Mouse (Mus musculus): ENCODE data around the gene Hspb6. TPM values are rescaled to one million over a fixed set of nuclear protein-coding genes. Genes with fewer than 3 reads are reported as not detected.

The Hspb6 gene
- polyA plus RNA-seq, 1 experiment from 2014 or later, result 34.0 TPM

- H3K4me3 ChIP-seq (ENCODE audit: low read length), result no peak overlapping the region
- H3K9me3 ChIP-seq (ENCODE audit: control insufficient read depth, low read length), result no peaks in the 10 kb centered on the region
- no peaks in the 10 kb centered on the region for H3K27me3 ChIP-seq (ENCODE audit: control insufficient read depth, insufficient read depth, low read depth, low read length)
- H3K27ac ChIP-seq (ENCODE audit: low read length), result no peak overlapping the region
- H3K9ac ChIP-seq (ENCODE audit: low read length), result no peak overlapping the region
- 81% methylated on average over 9 of the region's 9 CpGs for WGBS
- H3K4me1 ChIP-seq (replicated peaks; ENCODE audit: control insufficient read depth, insufficient read depth, low read length), result peaks cover 22% of the 10 kb centered on the region
- H3K36me3 ChIP-seq (ENCODE audit: control insufficient read depth, insufficient read depth, low read length), result no peaks in the 10 kb centered on the region; the same call in 1 of the 2 replicates
- H3K4me2 ChIP-seq (ENCODE audit: low read depth, low read length), result no peak overlapping the region
- no peak for ATAC-seq (ENCODE audit: low read depth)
Measured at GRCm38 (mm10) chr7:30590927-30591604, 39.1 kb downstream of the Hspb6 start.

DNA sequence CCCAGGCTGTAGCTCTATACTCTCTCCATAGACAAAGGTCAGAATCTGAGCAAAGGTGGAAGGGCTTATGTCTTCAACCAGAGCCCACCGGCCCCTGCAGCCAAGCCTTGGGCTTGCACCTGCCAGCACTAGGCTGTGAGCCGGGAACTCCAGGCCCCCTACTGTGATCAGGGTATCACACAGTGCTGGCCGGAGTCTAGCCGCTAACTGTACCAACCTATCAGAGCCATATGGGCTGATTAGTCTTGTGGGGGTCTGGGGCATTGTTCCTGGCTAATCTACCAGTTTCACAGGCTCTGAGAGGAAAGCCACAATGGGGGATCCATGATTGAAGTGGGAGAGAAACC, 39.6 kb downstream of the Hspb6 start:
- no peak overlapping the region for H3K4me3 ChIP-seq (ENCODE audit: low read length)
- H3K9me3 ChIP-seq (ENCODE audit: control insufficient read depth, low read length), result no peaks in the 10 kb centered on the region
- ATAC-seq (ENCODE audit: low read depth), result no peak
- no peaks in the 10 kb centered on the region; the same call in 1 of the 2 replicates for H3K36me3 ChIP-seq (ENCODE audit: control insufficient read depth, insufficient read depth, low read length)
- 58% methylated on average over 4 of the region's 4 CpGs for WGBS
- peaks cover 22% of the 10 kb centered on the region for H3K4me1 ChIP-seq (replicated peaks; ENCODE audit: control insufficient read depth, insufficient read depth, low read length)
- H3K27ac ChIP-seq (ENCODE audit: low read length), result no peak overlapping the region
- H3K27me3 ChIP-seq (ENCODE audit: control insufficient read depth, insufficient read depth, low read depth, low read length), result no peaks in the 10 kb centered on the region
- H3K9ac ChIP-seq (ENCODE audit: low read length), result no peak overlapping the region
- H3K4me2 ChIP-seq (ENCODE audit: low read depth, low read length), result no peak overlapping the region

DNA sequence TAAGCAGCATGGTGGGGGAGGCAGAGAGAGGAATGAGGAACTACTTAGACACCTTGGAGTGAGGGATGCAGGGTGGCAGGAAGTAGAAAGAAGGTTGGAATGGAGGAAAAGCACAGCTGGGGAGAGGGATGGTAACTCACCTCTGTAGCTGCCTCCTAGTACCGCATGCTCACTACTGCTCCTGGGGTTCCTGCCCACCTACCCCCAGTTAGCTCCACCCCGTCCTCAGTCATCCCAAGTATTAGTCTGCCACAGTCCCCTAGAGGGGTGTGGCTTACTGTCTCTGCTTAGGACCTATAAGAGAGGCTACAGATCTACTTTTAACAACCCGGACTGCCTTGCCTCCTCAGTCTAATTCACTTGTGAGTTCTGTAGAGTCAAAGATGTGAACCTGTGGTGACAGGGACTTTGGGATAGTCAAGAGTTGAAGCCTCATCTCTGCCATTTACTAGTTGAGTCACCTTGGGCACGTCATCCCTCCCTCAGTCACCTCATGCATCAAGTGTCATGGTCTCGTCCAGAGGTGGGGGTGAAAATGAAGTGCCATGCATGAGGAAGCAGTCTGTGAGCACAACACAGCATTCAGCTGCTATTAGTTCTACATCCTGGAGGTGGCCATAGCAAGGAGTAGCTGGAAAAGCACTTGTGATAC, 40.9 kb downstream of the Hspb6 start:
- 29% methylated on average over 5 of the region's 5 CpGs for WGBS
- Histone ChIP-seq H3K9ac (ENCODE audit: low read length) (no peak overlapping the region), H3K4me2 (ENCODE audit: low read depth, low read length) (no peak overlapping the region), H3K36me3 (ENCODE audit: control insufficient read depth, insufficient read depth, low read length) (no peaks in the 10 kb centered on the region), H3K4me1 (replicated peaks; ENCODE audit: control insufficient read depth, insufficient read depth, low read length) (peaks cover 14% of the 10 kb centered on the region), H3K4me3 (ENCODE audit: low read length) (no peak overlapping the region), H3K27ac (ENCODE audit: low read length) (no peak overlapping the region), H3K9me3 (ENCODE audit: control insufficient read depth, low read length) (no peaks in the 10 kb centered on the region), H3K27me3 (ENCODE audit: control insufficient read depth, insufficient read depth, low read depth, low read length) (no peaks in the 10 kb centered on the region)
- ATAC-seq (ENCODE audit: low read depth), result no peak

DNA sequence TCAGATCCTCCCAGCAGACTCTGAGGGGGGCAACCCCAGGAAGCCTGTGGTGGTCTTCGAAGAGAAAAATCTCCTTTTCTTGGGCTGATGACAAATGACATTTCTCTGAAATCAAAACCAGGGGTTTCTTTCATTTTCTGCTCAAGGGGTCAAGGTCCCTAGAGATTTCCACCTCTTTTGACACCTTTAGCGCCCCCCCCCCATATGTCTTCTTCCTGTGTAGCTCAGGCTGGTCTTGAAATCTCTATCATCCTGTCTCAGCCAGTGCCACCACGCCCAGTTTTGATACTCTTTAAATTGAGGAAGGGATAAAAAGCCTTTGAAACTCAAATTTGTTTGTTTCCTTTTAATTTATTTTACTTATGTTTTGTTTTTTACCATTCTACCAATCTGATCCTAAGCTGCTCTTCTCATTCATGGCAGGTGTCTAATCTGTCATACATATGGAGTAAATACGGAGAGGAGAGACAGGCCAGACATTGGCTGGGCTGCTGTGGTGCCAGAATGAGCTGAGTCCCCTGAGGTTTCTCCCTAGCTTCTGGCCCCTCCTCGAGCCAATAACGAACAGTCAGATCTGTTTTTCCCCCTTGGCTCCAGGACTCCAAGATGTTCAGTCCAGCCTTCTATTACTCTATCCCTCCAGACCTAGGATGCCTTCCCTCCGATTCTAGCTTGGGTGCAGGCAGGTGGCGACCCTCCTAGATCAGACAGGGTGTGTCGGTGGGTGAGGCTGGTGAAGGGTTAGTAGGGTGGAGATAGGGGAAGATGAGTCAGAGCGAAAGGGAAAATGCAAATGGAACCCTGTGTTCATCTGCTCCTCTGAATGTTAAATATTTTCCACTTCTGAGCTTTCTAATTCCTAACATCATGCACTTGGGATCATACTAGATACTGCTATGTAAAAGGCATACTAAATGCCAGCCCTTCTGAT, 41.9 kb downstream of the Hspb6 start:
- no peak overlapping the region for H3K4me2 ChIP-seq (ENCODE audit: low read depth, low read length)
- no peak overlapping the region for H3K4me3 ChIP-seq (ENCODE audit: low read length)
- 69% methylated on average over 10 of the region's 10 CpGs for WGBS
- H3K9ac ChIP-seq (ENCODE audit: low read length), result no peak overlapping the region
- H3K4me1 ChIP-seq (replicated peaks; ENCODE audit: control insufficient read depth, insufficient read depth, low read length), result peaks cover 15% of the 10 kb centered on the region
- H3K27ac ChIP-seq (ENCODE audit: low read length), result no peak overlapping the region
- ATAC-seq (ENCODE audit: low read depth), result no peak
- no peaks in the 10 kb centered on the region for H3K9me3 ChIP-seq (ENCODE audit: control insufficient read depth, low read length)
- no peaks in the 10 kb centered on the region for H3K36me3 ChIP-seq (ENCODE audit: control insufficient read depth, insufficient read depth, low read length)
- H3K27me3 ChIP-seq (ENCODE audit: control insufficient read depth, insufficient read depth, low read depth, low read length), result no peaks in the 10 kb centered on the region

DNA sequence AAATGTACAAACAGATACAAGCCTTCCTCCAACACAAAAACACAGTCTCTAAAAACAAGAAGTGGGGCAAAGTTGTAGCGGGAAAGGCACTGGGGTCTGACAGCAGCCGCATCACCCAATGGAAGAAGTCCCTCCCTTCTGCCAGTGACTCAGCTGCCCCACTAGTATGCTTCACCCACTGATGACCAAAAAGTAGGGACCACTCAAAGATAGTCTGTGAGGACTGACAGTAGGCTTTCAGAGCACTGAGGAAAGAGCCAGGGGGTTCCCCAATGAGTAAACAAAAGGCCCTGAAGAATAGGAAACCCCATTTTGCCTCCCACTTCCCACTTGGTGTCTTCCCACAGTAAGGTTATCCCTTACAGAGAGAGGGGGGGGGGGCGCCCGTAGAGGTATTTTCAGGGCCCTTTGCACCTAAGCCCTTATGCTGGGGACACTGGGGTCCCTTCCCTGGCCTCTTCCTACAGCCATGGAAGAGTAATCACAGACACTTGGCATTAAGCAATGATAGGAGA, 42.6 kb downstream of the Hspb6 start:
- H3K4me1 ChIP-seq (replicated peaks; ENCODE audit: control insufficient read depth, insufficient read depth, low read length), result peaks cover 17% of the 10 kb centered on the region
- no peak overlapping the region for H3K4me2 ChIP-seq (ENCODE audit: low read depth, low read length)
- WGBS, result 67% methylated on average over 4 of the region's 4 CpGs
- no peaks in the 10 kb centered on the region for H3K27me3 ChIP-seq (ENCODE audit: control insufficient read depth, insufficient read depth, low read depth, low read length)
- no peak for ATAC-seq (ENCODE audit: low read depth)
- H3K27ac ChIP-seq (ENCODE audit: low read length), result no peak overlapping the region
- H3K4me3 ChIP-seq (ENCODE audit: low read length), result no peak overlapping the region
- H3K9ac ChIP-seq (ENCODE audit: low read length), result no peak overlapping the region
- H3K9me3 ChIP-seq (ENCODE audit: control insufficient read depth, low read length), result no peaks in the 10 kb centered on the region
- no peaks in the 10 kb centered on the region for H3K36me3 ChIP-seq (ENCODE audit: control insufficient read depth, insufficient read depth, low read length)

DNA sequence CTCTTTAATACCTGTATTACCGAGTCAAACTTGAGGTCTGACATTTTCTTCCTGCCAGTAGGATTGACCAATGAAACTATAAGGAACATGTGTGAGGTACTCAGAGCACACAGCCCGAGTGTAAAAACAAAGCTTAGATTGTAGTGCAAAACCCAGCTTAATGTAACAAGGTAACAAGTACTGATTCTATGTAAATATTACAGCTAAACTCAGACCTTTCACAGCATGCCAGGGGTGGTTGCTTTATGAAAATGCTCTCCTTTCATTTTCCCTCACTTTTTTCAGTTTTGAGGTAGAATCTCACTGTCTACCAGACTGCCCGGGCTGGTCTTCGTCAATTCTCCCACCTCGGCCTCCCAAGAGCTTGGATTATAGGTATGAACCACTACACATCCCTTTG, 44.1 kb downstream of the Hspb6 start:
- H3K27me3 ChIP-seq (ENCODE audit: control insufficient read depth, insufficient read depth, low read depth, low read length), result no peaks in the 10 kb centered on the region
- H3K9ac ChIP-seq (ENCODE audit: low read length), result no peak overlapping the region
- H3K4me2 ChIP-seq (ENCODE audit: low read depth, low read length), result no peak overlapping the region
- H3K36me3 ChIP-seq (ENCODE audit: control insufficient read depth, insufficient read depth, low read length), result no peaks in the 10 kb centered on the region
- WGBS, result 62% methylated on average over 5 of the region's 5 CpGs
- H3K9me3 ChIP-seq (ENCODE audit: control insufficient read depth, low read length), result no peaks in the 10 kb centered on the region
- H3K4me1 ChIP-seq (replicated peaks; ENCODE audit: control insufficient read depth, insufficient read depth, low read length), result peaks cover 10% of the 10 kb centered on the region
- no peak for ATAC-seq (ENCODE audit: low read depth)
- H3K4me3 ChIP-seq (ENCODE audit: low read length), result no peak overlapping the region
- peak overlapping the region; percentile 82 for H3K27ac ChIP-seq (ENCODE audit: low read length)

DNA sequence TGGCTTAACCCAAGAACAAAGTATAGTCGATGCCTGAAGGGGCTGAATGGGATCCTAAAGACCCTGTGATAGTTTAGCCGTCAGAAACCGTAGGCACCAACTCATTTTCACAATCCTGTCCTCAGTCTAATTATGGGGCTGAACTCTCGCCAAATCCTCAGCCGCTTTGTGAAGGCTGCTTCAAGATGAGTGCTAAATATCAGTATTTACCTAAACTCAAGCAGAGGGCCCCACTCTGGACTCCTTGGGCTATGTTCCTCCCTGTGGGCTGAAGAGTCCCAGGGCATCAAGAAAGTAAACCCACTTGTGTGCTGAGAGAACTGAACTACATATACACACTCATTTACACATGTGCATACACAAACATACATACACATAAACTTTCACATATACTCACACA, 44.8 kb downstream of the Hspb6 start:
- H3K4me2 ChIP-seq (ENCODE audit: low read depth, low read length), result no peak overlapping the region
- H3K4me1 ChIP-seq (replicated peaks; ENCODE audit: control insufficient read depth, insufficient read depth, low read length), result peaks cover 10% of the 10 kb centered on the region
- no peaks in the 10 kb centered on the region for H3K27me3 ChIP-seq (ENCODE audit: control insufficient read depth, insufficient read depth, low read depth, low read length)
- no peak for ATAC-seq (ENCODE audit: low read depth)
- H3K9ac ChIP-seq (ENCODE audit: low read length), result no peak overlapping the region
- no peaks in the 10 kb centered on the region for H3K36me3 ChIP-seq (ENCODE audit: control insufficient read depth, insufficient read depth, low read length)
- WGBS, result 36% methylated on average over 5 of the region's 5 CpGs
- H3K27ac ChIP-seq (ENCODE audit: low read length), result peak overlapping the region; percentile 82
- no peaks in the 10 kb centered on the region for H3K9me3 ChIP-seq (ENCODE audit: control insufficient read depth, low read length)
- no peak overlapping the region for H3K4me3 ChIP-seq (ENCODE audit: low read length)

DNA sequence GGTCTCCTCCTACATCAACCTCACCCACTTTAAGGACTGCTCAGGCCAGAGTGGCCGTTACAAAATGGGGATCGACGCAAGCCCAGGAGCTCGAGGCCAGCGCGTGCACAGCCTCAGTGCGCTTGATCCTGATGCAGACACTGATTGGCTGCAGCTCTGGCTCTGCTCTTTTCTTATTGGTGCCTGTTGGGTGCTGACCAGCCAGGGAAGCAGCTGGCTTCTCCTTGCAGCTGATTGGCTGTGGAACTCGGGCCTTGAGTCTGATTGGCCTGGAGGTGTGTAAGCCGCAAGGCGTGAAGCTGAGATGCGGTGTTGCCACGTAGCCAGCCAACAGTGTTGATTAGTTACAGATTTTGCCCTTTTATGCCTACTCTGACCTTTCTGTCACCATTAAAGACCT, 46.8 kb downstream of the Hspb6 start, which contains the start of gene Zbtb32:
Gene Zbtb32, minus strand, starts transcription at position 124 of the 400 bp plus-strand sequence.
- H3K9ac ChIP-seq (ENCODE audit: low read length), result peak within 1 kb of the TSS; percentile 39; the same call in 1 of the 2 replicates
- H3K4me1 ChIP-seq (replicated peaks; ENCODE audit: control insufficient read depth, insufficient read depth, low read length), result peaks cover 9% of the 10 kb centered on the region
- H3K9me3 ChIP-seq (ENCODE audit: control insufficient read depth, low read length), result no peaks in the 10 kb centered on the region
- ATAC-seq (ENCODE audit: low read depth), result no peak
- 92% methylated on average over 12 of the region's 12 CpGs for WGBS
- H3K4me2 ChIP-seq (ENCODE audit: low read depth, low read length), result peak within 1 kb of the TSS; percentile 36
- peak within 1 kb of the TSS; percentile 12; the same call in 1 of the 2 replicates for H3K4me3 ChIP-seq (ENCODE audit: low read length)
- H3K27me3 ChIP-seq (ENCODE audit: control insufficient read depth, insufficient read depth, low read depth, low read length), result no peaks in the 10 kb centered on the region
- H3K36me3 ChIP-seq (ENCODE audit: control insufficient read depth, insufficient read depth, low read length), result no peaks in the 10 kb centered on the region
- H3K27ac ChIP-seq (ENCODE audit: low read length), result peak within 1 kb of the TSS; percentile 96

DNA sequence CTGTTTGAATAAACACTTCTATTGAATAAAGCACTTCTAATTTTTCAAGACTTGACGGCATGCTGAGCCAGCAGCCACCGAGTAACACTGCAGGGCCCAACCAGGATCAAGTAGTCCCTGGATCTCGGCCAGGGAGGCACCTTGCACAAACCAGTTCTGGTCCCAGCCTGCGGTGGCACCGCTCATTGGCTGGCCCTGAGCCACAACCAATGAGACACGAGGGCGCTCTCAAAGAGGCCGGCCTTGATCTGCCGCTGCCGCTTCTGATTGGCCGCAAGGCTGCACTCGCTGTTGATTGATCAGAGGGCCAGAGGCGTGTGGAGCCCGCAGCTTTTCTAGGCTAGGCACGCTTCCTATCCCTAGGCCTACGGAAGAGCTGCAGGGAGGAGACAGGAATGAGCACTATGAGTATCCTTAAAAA, 48.0 kb downstream of the Hspb6 start:
- H3K9me3 ChIP-seq (ENCODE audit: control insufficient read depth, low read length), result no peaks in the 10 kb centered on the region
- under 1% methylated on average over 16 of the region's 16 CpGs for WGBS
- peak overlapping the region; percentile 96 for H3K27ac ChIP-seq (ENCODE audit: low read length)
- no peaks in the 10 kb centered on the region for H3K36me3 ChIP-seq (ENCODE audit: control insufficient read depth, insufficient read depth, low read length)
- no peak overlapping the region for H3K9ac ChIP-seq (ENCODE audit: low read length)
- no peak overlapping the region for H3K4me3 ChIP-seq (ENCODE audit: low read length)
- H3K4me2 ChIP-seq (ENCODE audit: low read depth, low read length), result peak overlapping the region; percentile 4
- H3K4me1 ChIP-seq (replicated peaks; ENCODE audit: control insufficient read depth, insufficient read depth, low read length), result peaks cover 9% of the 10 kb centered on the region
- no peaks in the 10 kb centered on the region for H3K27me3 ChIP-seq (ENCODE audit: control insufficient read depth, insufficient read depth, low read depth, low read length)
- peak; percentile 90 for ATAC-seq (ENCODE audit: low read depth)

All from lung, embryonic 16.5 days (tissue).